Mouse (Mus musculus): Measurements from ENCODE around the gene Gjd3.

Gjd3 gene

GRCm38 (mm10) chr11:98950484-98950883, 32.3 kb downstream of the Gjd3 start:
- in situ Hi-C loops (cut with MboI, MseI), result loop anchor here in 1 of 2 experiments (10.0 kb wide), 1 partner anchor 1364 kb away; the partner anchor contains the start of gene Eif1

GRCm38 (mm10) chr11:98949958-98950460, 32.8 kb downstream of the Gjd3 start:
- in situ Hi-C loops (cut with MboI, MseI), result loop anchor here (5.0 to 10.0 kb wide), 2 partner anchors 473 to 1365 kb away; partner anchors contain the start of gene Eif1 (in 1 of the 2)

GRCm38 (mm10) chr11:98949242-98949957, 33.4 kb downstream of the Gjd3 start:
- in situ Hi-C loops (cut with MboI, MseI), result loop anchor here in 1 of 2 experiments (5.0 kb wide), 1 partner anchor 472 kb away; no protein-coding TSS in a partner anchor

- in situ Hi-C loops (cut with MboI, MseI), result loop anchor here in 1 of 2 experiments (5.0 kb wide), 1 partner anchor 471 kb away; no protein-coding TSS in a partner anchor
Observed at GRCm38 (mm10) chr11:98947969-98948569, 34.7 kb downstream of the Gjd3 start.

GRCm38 (mm10) chr11:98945605-98945977, 37.2 kb downstream of the Gjd3 start:
- in situ Hi-C loops (cut with MboI, MseI), result loop anchor here in 1 of 2 experiments (5.0 kb wide), 1 partner anchor 468 kb away; no protein-coding TSS in a partner anchor

GRCm38 (mm10) chr11:98944897-98945604, 37.8 kb downstream of the Gjd3 start:
- in situ Hi-C loops (cut with MboI, MseI), result loop anchor here in 1 of 2 experiments (5.0 kb wide), 2 partner anchors 202 to 468 kb away; no protein-coding TSS in a partner anchor

- in situ Hi-C loops (cut with MboI, MseI), result loop anchor here in 1 of 2 experiments (5.0 kb wide), 1 partner anchor 203 kb away; no protein-coding TSS in a partner anchor
Observed at GRCm38 (mm10) chr11:98943741-98944461, 38.9 kb downstream of the Gjd3 start.

- in situ Hi-C loops (cut with MboI, MseI), result loop anchor here in 1 of 2 experiments (5.0 kb wide), 1 partner anchor 204 kb away; no protein-coding TSS in a partner anchor
Observed at GRCm38 (mm10) chr11:98942923-98943641, 39.7 kb downstream of the Gjd3 start.

GRCm38 (mm10) chr11:98942555-98942922, 40.3 kb downstream of the Gjd3 start:
- in situ Hi-C loops (cut with MboI, MseI), result loop anchor here in 1 of 2 experiments (5.0 kb wide), 1 partner anchor 205 kb away; no protein-coding TSS in a partner anchor

- in situ Hi-C loops (cut with MboI, MseI), result loop anchor here in 1 of 2 experiments (5.0 kb wide), 1 partner anchor 205 kb away; no protein-coding TSS in a partner anchor
Observed at GRCm38 (mm10) chr11:98941826-98942550, 40.8 kb downstream of the Gjd3 start.

- in situ Hi-C loops (cut with MboI, MseI), result loop anchor here in 1 of 2 experiments (5.0 kb wide), 1 partner anchor 206 kb away; no protein-coding TSS in a partner anchor
Observed at GRCm38 (mm10) chr11:98941341-98941825, 41.4 kb downstream of the Gjd3 start.

GRCm38 (mm10) chr11:98940776-98941175, 42.0 kb downstream of the Gjd3 start:
- in situ Hi-C loops (cut with MboI, MseI), result loop anchor here in 1 of 2 experiments (5.0 kb wide), 1 partner anchor 207 kb away; no protein-coding TSS in a partner anchor

- in situ Hi-C loops (cut with MboI, MseI), result loop anchor here in 1 of 2 experiments (5.0 kb wide), 2 partner anchors 32 to 207 kb away; no protein-coding TSS in a partner anchor
Observed at GRCm38 (mm10) chr11:98939953-98940641, 42.7 kb downstream of the Gjd3 start.

- in situ Hi-C loops (cut with MboI, MseI), result loop anchor here in 1 of 2 experiments (5.0 kb wide), 1 partner anchor 33 kb away; no protein-coding TSS in a partner anchor
Observed at GRCm38 (mm10) chr11:98939084-98939952, 43.5 kb downstream of the Gjd3 start.

- in situ Hi-C loops (cut with MboI, MseI), result loop anchor here in 1 of 2 experiments (5.0 kb wide), 1 partner anchor 34 kb away; no protein-coding TSS in a partner anchor
Observed at GRCm38 (mm10) chr11:98938701-98939083, 44.1 kb downstream of the Gjd3 start.

GRCm38 (mm10) chr11:98937914-98938694, 44.7 kb downstream of the Gjd3 start:
- in situ Hi-C loops (cut with MboI, MseI), result loop anchor here in 1 of 2 experiments (5.0 kb wide), 1 partner anchor 34 kb away; no protein-coding TSS in a partner anchor

Measured in T-helper 17 cell (primary cell).